Mouse (Mus musculus): Measurements from ENCODE around the gene Tec. TPM values are rescaled to one million over a fixed set of nuclear protein-coding genes. Genes with fewer than 3 reads are reported as not detected.

The Tec gene
- polyA plus RNA-seq, 1 experiment from 2014 or later: 3.3 TPM

Other genes with a start within 250 kb of the Tec start
- gene Cnga1, start 224.2 kb downstream of the Tec start, polyA plus RNA-seq (2014; fragmentation: Nextera tagmentation; extraction: Ambion mirVana): not detected in 2 replicates
- gene Nipal1, start 220.7 kb downstream of the Tec start, polyA plus RNA-seq (2014; fragmentation: Nextera tagmentation; extraction: Ambion mirVana): 0.25 and 0.45 TPM in 2 replicates
- gene Txk, start 115.7 kb downstream of the Tec start, polyA plus RNA-seq (2014; fragmentation: Nextera tagmentation; extraction: Ambion mirVana): not detected in 2 replicates
- gene Slain2, start 45.8 kb upstream of the Tec start, polyA plus RNA-seq (2014; fragmentation: Nextera tagmentation; extraction: Ambion mirVana): 27.5 and 28.2 TPM in 2 replicates
- not detected in 2 replicates for gene Gm10135, start 106.2 kb upstream of the Tec start, polyA plus RNA-seq (2014; fragmentation: Nextera tagmentation; extraction: Ambion mirVana)
- gene Slc10a4, start 138.4 kb upstream of the Tec start, polyA plus RNA-seq (2014; fragmentation: Nextera tagmentation; extraction: Ambion mirVana): 8.3 and 9.0 TPM in 2 replicates